Mouse (Mus musculus) liver, postnatal 0 days (tissue): ENCODE measurements at regions not wholly inside any gene's neighbourhood (a gene's known extent, or its start where the extent isn't known, plus 50 kb on each side); places are given as distances from the start of the nearest gene placed in this dataset.

ENCODE experiments used
- CTCF ChIP-seq: sonication (generic); IDR thresholded peaks from 2 replicates; pipeline ENCODE4 v1.5.1; 2016; ENCODE audit warnings: antibody characterized with exemption, low read depth
- EP300 ChIP-seq: IDR thresholded peaks from 2 replicates; pipeline ENCODE4 v1.6.1; 2016; ENCODE audit warnings: antibody characterized with exemption, low read depth, mild to moderate bottlenecking

GRCm38 (mm10) chr12:73491370-73491769, 54.8 kb downstream of the Tmem30b start:
- TF ChIP-seq CTCF (no peak), EP300 (no peak)
